Mouse (Mus musculus) thymus, postnatal 36 days (tissue): ENCODE results near the gene S1pr3.

Experiments
- DNase-seq, 2 experiments: peaks; one replicate each; pipeline ENCODE4 v3.0.0; 2022; ENCODE audit warnings: mixed read lengths in 2 of 2

Gene S1pr3

DNA sequence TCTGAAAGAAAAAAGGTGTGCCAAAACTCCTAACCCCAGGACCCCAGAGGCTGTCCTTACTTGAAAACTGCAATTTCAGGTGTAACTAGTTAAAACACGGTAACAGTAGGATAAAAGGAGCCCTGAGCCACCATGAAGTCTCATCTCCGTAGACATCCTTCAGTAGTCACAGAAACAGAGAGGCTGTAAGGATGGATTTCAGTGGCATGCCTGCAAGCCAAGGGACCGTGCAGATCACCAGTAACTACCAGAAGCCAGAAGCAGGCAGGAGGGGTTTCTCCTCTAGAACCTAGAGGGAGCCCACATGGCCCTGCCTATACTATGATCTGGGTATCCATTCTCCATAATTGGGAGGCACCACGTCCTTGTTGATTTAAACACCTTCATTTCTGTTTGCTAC, 55.9 kb downstream of the S1pr3 start:
- DNase-seq = no peak

DNA sequence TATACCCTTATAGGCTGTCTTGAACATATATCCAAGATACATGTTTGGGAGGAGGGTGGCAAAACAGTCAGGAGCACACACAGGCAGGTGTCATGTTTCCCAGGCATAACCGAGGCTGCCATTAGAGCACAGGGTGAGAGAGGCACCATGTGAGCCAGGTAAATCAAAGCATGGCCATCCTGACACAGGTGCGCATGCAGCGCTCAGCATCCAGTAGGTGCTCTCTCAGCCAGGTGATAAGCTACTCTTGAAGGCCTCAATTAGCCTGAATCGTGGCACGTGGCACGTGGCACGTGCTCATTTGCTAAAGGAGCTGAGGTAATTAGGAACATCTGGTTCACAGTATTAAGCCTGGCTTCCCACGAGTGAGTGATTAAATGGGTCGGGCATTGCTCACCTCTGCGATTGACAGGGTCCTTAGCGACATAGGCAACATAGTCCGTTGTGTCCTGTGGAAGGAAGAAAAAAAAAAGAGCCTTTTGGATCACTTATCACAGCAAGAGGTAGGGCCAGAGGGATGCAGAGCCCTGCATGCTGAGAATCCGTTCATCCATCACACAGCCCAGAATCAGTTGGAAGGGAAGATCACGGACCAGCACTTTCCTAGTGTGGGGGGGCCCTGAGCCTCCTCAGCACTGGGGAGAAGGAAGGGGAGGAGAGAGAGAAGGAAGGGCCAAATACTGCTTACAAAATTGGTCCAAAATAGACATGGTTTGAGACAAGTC, 57.8 kb downstream of the S1pr3 start:
- no peak for DNase-seq

- DNase-seq = no peak
Measured at GRCm38 (mm10) chr13:51468697-51469250, 60.3 kb downstream of the S1pr3 start.
